Mouse (Mus musculus) adrenal gland (tissue): Measurements from ENCODE around the gene Zfp213.

Source experiments
- intact Hi-C: fragments of 180-260 bp; cut with DNase I; formaldehyde crosslinking; loops from one replicate; pipeline ENCODE4 v1.15.1; 2025

Gene Zfp213

GRCm38 (mm10) chr17:23575951-23576552 lies 12.0 kb upstream of the Zfp213 start:
- intact Hi-C loops = no loop called here

- intact Hi-C loops = no loop called here
Observed at GRCm38 (mm10) chr17:23574130-23574529, 10.1 kb upstream of the Zfp213 start.

DNA sequence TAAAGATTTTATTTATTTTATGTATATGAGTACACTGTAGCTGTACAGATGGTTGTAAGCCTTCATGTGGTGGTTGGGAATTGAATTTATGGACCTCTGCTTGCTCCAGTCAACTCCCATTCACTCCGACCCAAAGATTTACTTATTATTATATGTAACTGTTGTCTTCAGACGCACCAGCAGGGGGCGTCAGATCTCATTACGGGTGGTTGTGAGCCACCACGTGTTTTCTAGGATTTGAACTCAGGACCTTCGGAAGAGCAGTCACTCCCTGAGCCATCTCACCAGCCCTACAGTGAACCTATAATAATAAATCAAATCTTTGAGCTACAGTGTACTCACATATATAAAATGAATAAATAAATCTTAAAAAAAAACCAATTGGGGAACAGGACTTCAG lies 8.0 kb upstream of the Zfp213 start:
- intact Hi-C loops = loop anchor here (2.0 kb wide), 1 partner anchor 133 kb away; no protein-coding TSS in a partner anchor

GRCm38 (mm10) chr17:23571084-23571483 lies 7.0 kb upstream of the Zfp213 start:
- intact Hi-C loops = no loop called here

DNA sequence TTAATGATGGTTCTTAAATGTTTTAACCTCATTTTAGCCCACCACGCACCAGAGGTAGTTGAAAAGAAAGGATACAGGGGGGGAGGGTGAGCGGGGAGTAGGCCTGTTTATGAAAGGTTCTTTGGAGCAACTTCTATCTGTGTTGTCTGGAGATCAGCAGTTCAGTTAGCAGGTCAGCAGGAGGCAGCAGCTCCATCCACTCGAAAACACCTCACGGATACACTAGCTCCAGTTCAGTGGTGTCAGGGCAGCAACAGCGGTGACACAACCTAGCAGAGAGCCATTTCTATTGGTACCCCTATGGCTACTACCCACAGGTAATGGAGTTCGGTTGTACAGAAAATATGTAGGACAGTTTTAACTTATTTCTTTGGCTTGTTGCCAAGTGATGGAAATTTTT lies 6.0 kb upstream of the Zfp213 start:
- intact Hi-C loops = no loop called here

- intact Hi-C loops = loop anchor here (5.0 to 10.0 kb wide), 2 partner anchors 39 to 704 kb away; partner anchors contain the start of gene Zfp945
Observed at GRCm38 (mm10) chr17:23568370-23568769, 4.3 kb upstream of the Zfp213 start.

DNA sequence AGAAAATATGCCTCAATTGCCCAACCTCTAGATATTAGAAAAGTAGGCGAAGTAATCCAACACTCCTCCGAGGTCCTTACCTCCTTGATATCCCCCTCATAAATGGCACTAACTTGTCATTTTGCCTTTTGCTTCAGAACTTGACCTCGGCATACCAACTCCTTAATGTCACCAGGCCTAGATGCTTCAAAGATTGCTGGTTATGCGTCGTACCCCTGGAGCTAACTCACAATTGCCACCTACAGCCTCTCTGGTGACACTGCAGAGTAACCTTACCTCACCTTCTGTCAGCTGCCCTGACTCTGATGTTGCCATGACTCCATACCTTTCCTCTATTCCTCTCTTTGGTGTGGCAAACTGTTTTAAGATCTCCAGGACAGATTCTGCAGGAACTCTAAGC lies 2.7 kb upstream of the Zfp213 start:
- intact Hi-C loops = loop anchor here (5.0 to 10.0 kb wide), 2 partner anchors 41 to 702 kb away; partner anchors contain the start of gene Zfp945

DNA sequence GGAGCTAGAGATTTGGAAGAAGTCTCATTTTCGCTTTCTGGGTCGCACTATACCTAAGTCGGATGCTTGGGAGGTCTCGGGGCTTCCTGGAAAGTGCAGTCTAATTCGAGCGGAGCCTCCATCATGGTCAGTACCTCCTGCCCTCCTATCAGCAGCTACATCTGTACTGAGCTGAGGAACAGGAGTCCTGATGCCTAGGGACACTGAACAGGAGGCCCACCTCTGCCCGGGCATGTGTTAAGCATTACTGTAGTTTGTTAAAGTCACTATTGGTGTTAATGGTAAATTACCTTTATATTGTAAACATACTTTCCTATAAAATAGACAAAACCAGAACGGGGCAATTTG lies 304 bp upstream of the Zfp213 start:
- intact Hi-C loops = loop anchor here (10.0 kb wide), 1 partner anchor 700 kb away; the partner anchor contains the start of gene Zfp945

DNA sequence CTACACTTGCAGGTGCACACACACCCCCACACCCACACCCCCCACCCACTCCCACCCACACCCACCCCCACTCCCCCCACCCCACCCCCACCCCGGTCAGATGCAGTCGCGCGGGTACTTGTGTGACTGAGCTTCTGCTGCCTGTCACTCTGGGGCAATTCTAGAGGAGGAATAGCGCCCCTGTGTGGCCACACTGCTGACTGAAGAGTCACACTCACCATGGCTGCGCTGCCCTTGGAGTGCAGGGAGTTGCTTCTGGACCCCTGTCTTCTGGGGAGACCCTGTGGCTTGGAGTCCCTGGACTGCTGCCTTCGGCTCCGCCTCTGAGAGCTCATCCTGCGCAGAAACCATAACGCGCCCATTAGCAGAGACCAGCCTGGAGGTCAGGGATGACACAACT lies 4.3 kb downstream of the Zfp213 start:
- intact Hi-C loops = loop anchor here (10.0 kb wide), 1 partner anchor 695 kb away; the partner anchor contains the start of gene Zfp945

DNA sequence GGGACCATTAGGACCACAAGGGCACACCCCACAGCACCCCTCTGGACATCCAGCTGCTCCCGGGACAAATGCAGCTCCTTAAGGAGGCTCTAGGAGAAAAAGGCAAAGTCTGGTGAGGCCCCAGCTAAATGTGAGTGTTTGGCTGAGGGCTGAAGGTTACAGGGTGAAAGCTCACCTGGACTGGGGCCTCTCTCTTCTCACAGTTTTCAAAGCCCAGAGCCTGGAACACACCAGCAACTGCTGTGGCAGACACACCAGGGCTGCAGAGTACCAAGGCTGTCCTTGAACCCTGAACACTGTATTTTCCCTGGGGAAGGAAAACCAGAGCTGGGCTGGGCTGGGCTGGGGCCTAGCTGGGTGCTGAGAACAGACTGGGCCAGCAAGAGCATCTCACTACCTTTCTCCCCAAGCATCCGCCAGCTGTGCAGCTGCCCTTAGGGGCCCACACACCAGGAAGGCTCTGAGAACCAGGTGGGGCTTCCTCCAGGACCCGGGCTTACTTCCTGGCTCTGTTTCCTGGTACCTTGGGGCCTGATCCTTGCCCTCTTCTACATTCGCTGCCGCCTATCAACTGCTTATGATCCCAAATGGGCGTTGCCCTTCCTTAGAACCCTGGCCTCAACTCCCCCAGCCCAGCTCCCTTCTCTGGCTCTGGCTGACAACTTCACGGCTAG lies 8.7 kb downstream of the Zfp213 start:
- intact Hi-C loops = no loop called here

- intact Hi-C loops = loop anchor here (5.0 kb wide), 1 partner anchor 362 kb away; the partner anchor contains the start of gene Zfp40
Observed at GRCm38 (mm10) chr17:23554321-23554720, 9.7 kb downstream of the Zfp213 start.

- intact Hi-C loops = loop anchor here (5.0 kb wide), 1 partner anchor 361 kb away; the partner anchor contains the start of gene Zfp40
Observed at GRCm38 (mm10) chr17:23553634-23554120, 10.4 kb downstream of the Zfp213 start.

DNA sequence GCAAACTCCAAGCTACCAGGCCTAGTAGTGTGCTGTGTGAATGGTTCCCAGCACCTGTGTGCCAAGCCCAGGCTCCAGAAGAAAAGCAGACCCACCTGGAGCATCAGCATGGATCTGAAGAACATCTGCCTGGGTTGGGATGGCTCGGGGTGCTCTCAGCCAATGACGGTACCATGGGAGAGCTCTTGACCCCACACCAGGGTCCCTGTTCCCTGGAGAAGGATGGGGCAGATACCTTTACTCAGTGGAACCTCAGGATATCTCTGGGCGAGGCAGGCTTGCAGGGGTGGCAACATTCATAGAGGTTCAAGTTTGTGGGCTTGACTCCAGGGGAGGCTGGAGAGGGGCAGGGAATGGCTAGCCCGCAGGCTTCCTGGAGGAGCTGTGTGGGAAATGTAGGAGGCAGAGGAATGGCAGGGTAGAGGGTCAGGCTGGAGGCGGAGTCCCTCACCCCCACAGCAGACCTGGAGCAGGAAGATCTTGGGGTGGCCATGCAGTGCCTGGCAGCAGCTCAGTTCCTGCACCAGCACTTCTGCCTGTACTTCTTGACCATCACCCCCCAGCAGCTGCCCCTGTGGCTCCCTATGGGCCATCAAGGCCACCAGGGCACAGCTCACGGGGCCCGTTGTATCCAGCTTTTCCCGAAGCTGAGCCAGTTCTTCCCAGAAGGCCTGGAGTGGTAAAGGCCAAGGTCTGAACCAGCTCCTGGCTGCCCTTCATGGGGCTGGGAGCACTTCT lies 11.0 kb downstream of the Zfp213 start:
- intact Hi-C loops = loop anchor here (5.0 kb wide), 1 partner anchor 361 kb away; the partner anchor contains the start of gene Zfp40

GRCm38 (mm10) chr17:23551963-23552362 lies 12.1 kb downstream of the Zfp213 start:
- intact Hi-C loops = loop anchor here (5.0 kb wide), 1 partner anchor 360 kb away; the partner anchor contains the start of gene Zfp40

DNA sequence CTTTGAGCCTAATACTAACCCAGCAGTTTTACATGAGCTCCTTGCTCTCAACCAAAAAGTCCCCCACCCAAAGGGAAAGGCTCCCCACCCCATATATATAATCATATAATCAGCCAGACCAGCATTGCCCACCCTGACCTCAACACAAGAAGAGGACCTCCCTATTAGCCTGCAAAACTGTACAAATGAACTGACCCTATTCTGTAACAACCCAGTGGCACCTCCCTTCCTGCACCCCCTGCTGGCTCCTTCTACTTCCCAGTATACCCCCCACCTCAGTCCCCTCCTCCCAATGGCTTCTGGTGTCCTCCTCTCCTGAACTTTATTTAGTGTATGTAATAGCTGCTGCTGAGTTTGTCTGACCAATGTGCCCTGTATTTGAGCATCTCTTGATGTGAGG lies 12.6 kb downstream of the Zfp213 start:
- intact Hi-C loops = loop anchor here (5.0 kb wide), 1 partner anchor 359 kb away; the partner anchor contains the start of gene Zfp40

DNA sequence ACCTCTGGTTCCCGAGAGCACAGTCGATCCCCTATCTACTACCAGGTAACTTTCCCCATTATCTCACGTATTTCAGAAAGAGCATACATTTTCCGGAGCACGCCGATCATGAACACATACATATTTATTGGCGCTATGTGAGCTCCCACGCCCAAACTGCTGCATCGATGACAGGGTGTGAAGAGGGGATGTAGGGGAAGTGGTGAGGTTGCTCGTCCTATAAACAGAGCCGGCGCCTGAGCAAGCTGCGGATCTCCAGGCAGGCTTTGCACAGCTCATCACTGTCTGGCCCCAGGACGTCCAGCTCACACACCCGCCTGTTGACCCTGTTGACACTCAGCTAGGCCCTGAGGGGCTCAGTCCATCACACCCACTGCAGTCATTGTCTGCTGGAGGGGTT lies 13.2 kb downstream of the Zfp213 start:
- intact Hi-C loops = loop anchor here (5.0 kb wide), 1 partner anchor 359 kb away; the partner anchor contains the start of gene Zfp40

DNA sequence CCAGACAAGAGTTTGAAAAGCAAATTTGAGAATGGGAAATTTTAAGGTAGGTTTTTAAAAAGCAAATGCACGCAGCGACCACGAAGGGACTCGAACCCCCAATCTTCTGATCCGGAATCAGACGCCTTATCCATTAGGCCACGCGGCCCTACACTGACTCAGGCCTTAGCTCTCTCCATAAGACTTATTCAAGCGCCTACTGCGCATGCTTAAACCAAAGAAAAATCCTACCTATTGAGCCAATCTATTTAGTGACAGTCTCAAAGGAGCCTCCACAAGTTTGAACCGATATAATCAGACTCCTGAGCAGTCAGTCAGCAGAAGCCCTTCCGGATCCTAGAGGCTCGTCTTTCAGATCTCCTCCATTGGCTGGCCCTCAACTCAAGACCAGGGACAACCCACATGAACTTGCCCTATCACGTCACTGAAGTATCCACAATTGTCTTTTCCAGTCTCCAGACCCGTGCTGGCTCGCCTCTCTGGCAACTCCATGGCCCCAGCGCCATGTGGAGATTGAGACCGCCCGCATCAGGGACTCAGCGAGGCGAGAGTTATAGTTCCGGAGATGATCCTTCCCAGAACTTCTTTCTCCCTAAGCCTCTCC lies 13.7 kb downstream of the Zfp213 start:
- intact Hi-C loops = loop anchor here (5.0 kb wide), 1 partner anchor 358 kb away; the partner anchor contains the start of gene Zfp40

DNA sequence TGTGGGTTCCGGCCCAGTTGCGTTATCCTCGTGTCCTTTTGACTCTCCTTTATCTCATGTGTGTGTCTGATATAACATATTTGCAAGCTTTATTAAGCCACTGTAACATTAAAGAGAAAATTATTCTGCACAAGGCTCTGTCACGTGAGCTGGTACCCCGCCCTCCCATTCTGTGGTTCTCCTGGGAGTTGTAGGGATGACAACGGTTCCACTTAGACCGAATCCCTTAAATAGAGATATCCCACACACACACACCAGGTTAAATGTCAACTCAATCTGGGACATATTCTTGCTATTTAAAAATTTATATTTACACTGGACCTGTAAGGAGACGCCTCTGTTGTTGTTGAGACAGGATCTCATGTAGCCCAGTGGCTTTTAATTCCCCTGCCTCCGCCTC lies 14.6 kb downstream of the Zfp213 start:
- intact Hi-C loops = no loop called here

DNA sequence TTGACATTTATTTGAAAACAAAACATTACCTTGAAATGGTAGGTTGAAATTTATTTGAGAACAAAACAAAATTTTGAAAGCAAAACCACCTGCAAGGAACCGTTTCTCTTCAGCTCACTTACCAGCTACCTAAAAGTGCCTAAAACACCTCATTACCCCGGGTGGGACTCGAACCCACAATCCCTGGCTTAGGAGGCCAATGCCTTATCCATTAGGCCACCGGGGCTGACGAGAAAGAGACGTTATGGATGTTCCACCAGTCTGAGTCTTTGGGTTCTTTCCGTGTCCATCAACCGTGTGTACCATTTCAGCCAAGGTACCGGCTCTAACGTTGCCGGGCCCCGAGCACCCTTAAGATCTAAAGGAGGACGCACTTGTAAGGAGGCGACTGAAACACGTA lies 15.4 kb downstream of the Zfp213 start:
- intact Hi-C loops = no loop called here

GRCm38 (mm10) chr17:23547681-23548443 lies 16.2 kb downstream of the Zfp213 start:
- intact Hi-C loops = no loop called here
